Mouse (Mus musculus): Measurements from ENCODE around the gene Macrod2.

Gene Macrod2

DNA sequence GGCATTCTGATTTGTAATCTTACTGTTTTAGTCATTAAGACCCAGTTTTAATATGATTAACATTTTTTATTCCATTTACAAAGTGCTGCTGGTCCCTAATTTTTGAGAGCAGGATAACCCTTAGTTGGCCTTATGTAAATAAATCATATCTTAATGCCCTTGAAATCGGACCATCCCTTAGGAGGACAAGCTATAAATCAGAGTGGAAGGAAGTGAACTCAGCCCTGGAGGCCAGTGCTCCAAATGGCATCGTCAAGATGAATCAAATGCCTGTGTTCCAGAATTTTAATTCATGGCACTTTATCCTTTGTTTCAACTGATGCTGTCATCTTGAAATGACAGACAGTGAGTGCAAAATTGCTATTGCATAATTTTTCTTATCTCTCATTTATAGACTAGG, 1046.8 kb downstream of the Macrod2 start:
- no peak for DNase-seq (ENCODE audit: low read depth, low spot score)

DNA sequence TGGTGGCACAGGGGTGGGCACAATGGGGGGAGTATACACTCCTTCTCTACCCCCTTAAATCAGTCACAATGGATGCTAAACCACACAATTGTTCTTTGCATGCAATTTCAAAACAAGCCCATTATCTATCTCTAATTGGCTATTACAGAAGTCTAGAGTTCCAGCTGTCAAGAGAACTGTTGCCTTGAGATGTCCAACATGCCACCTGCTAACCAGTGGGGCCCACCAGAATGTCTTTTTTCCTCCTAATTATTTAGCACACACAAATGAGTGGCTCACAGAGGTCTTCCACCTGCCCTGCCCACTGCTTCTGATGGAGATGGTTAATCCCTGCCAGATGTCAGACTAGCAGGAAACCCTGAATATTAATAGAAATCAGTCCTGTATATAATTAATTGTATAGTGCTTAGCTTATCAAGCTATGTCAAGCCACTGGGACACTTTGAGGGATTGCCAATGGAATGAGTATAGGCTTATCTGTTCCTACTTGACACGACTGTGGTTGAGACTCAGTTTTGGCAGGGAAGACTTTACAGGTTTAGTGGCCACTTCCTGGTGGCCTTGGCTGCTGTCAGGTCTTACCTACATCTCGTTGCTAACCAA, 1054.1 kb downstream of the Macrod2 start:
- DNase-seq (ENCODE audit: low read depth, low spot score), result no peak

DNA sequence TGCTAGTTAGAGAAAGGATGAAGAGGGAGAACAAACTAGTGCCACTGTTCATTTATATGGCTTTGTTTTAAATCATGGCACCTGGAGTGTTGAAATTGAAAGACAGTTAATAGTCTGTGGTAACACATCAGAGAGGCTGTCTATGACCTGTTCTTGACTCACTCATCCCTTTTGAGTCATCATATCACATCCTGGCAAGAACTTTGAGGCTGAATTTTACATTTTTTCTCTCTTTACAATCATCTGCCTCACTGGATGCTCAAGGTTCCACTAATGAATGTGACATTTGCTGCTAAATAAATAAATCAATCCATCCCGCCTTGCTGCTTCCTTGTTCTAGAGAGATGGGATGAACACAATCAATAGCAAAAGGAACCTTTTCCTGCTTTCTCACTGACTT, 1068.8 kb downstream of the Macrod2 start:
- DNase-seq (ENCODE audit: low read depth, low spot score), result no peak

DNA sequence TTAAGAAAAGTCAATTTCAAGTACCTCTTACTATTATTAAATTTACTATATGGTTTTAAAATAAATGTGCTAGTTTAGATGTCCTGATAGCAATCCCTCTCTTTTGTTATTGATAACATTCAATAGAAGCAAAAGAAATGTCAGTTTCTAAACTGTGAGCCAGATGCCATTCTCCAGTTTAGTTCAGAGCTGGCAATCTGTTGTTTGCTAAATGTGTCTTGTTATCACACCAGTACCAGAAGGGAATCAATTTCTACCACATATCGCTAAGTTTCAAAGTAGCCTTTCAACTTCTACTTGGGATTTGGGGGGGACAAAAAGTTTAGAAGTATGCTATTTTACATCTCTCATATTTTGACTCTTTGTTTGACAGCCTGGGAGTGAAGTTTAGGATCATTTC, 1077.7 kb downstream of the Macrod2 start:
- DNase-seq (ENCODE audit: low read depth, low spot score), result no peak

DNA sequence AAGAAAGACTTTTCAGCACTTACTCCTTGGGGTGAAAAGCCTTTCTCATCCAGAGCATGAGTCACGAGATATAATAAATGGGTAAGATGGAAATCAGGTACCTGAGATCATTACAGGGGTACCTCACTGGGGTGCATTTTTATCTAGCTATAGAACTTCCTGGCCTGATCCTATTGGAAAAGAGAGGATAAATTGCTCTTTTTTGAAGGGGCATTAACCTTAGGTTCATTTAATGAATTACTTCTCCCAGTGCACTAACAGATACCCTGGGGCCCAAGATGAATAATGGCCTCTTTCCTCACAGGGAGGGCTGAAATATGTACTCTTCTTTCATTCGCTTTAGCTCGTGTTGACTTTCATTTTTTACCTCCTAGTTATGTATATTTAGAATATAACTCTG, 1082.5 kb downstream of the Macrod2 start:
- no peak for DNase-seq (ENCODE audit: low read depth, low spot score)

DNA sequence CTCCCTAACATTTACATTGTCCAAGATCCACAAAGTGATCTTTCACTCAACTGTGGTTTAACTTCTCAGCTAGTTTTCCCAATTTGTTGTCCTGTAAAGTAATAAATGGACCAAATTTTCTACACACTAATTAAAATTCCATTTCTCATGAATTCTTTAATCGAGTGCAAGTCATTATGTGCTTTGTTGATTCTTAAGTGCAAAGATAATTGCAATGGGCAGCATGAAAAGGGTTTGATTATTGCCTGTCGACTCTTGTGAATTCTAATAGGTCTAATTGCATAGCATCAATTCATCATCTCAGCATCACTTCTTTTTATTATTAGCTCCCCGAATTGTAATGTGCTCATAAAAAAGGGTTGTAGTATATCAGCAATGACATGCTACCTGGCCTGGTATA, 1095.4 kb downstream of the Macrod2 start:
- no peak for DNase-seq (ENCODE audit: low read depth, low spot score)

DNA sequence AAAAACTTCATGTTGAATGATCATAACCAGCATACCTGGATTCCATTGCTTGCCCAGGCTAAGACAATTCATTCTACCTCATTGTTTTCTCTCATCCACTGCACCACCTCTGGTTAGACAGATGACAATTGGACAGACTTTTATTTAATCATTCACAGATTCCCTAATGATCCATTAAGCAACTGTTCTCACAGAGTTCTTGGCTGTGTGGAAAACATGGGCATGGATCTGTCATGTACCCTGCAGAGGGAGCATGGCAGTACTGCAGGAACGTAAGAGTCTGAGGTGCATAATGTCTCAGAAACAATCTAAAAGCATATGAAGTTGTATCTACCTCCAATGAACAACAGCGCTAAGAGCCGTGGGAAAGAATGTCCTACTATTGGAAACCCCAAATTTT, 1110.3 kb downstream of the Macrod2 start:
- DNase-seq (ENCODE audit: low read depth, low spot score), result no peak

DNA sequence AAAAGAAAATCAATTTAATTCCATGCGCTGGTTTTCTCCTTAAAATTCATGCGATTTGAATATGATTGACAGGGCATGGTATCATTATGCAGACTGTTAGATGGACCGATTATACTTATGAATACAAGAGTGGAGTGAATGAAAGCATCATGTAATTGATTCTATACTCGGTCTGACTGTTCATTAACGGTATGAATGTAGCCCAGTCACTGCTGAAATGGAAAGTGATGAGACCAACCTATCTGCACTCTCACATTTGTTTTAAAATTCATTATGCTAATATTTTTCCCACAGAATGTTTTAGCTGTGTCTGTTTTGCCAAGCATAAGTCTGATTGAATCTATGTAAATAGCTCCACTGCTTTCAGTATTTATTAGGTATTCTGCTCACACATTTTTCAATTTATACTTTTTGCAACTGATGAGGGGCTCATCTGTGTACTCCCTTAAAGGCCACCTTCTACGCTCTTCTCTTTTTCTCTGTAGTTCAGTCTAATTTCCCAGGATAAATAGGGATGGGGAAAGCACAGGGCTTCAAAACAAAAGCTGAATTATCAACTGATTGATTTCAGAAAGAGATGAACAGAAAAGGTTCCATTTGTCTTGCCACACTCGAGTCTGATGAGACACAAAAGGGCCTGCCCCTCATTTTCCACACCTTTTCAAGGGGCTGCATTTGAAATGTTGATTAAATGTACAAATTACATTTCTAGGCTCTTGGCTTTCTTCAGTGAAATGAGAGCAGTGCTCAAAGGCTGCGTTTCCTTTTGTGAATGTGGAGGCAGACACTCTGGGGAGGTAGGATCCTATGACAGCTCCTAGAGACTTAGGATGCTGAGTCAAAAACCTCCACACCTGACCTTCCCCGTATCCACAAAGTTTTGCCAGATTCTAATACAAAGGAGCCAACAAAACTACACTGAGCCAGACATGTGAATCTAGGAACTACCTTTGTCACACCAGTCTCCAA, 1113.1 kb downstream of the Macrod2 start:
- DNase-seq (ENCODE audit: low read depth, low spot score), result no peak

DNA sequence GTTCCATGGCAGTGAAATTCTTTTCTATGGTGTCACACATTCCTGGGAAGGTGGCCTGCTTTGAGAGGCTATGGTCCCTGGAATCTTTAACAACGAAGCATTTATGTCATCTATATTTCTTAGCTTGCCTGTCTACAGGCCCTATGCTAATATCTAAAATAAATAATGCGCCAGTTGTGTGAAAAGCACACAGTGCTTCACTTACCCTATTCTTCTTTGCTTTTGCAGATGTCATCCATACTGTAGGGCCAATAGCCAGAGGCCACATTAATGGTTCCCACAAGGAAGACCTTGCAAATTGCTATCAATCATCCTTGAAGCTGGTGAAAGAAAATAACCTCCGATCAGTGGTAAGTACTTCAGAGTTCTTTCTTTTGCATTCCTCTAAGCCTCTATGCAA, 1119.9 kb downstream of the Macrod2 start:
- no peak for DNase-seq (ENCODE audit: low read depth, low spot score)

DNA sequence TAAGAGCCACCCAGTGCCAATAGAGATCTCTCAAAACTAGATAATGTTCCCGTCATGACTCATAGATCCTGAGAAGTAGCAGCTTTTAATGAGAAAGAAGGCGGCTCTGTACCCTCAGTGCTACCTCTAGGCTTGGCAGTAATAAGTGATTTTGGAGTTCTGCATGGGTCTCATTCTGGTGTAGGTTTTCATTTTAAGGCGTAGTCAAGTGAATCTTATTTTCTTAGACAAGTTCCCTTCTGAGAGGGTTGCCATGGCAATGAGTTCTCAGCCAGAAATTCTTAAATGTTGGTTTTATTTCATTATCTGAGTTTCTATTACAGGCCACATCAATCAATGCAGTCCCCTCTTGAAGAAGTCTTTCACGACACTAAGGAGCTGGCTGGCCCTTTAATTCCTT, 1127.0 kb downstream of the Macrod2 start:
- no peak for DNase-seq (ENCODE audit: low read depth, low spot score)

DNA sequence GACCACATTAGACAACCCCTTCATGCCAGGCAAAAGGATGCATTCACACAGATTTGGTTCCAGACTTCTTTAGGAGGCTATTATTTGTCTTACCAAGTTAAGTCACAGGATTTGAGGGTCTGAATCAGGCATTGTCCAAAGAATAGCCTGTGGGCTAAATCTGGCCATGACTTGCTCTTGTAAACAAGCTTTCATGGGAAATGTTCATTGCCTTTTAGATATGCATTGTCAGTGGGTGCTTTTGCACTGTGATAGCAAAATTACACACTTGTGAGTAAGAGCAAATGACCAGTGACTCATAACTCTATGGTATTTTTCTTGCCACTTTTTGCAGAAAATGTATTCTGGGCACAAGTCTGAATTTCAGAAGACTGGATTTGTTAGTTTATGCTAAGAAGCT, 1150.8 kb downstream of the Macrod2 start:
- no peak for DNase-seq (ENCODE audit: low read depth, low spot score)

DNA sequence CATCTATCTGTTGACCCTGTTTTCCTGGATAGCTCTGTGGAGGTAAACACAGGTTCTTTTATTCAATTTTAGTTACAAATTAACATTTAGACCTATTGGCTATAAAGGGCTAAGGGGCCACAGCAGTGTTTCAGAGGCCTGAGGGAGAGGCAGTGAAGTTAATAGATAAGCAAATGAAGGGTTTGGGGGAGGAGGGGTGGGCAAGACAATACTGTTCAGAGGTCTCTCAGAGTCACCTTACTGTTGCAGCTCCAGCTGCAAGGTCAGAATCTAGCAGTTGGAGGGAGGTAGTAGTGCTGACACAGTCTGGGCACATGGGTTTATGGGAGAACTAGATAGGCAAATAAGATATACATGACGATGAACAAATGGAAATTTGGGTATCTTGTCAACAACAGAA, 1156.6 kb downstream of the Macrod2 start:
- DNase-seq (ENCODE audit: low read depth, low spot score), result no peak

DNA sequence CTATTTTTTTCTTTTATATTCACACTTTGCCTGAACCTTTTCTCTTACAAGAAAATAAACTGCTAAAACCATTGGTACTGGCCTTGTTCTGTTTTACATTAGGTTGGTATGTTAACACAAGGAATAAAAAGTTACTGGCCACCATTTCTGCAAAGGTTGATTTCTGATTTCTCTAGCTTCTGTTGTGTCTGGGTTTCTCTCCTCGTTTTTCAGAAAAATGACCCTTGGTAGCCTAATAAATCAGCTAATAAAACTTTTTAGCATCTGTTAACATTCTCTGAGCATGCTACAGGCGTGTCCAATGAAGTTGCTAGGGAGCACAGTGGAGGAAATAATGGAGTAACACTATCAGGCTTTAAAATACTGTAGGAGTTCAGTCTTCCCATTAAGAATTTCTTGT, 1161.6 kb downstream of the Macrod2 start:
- no peak for DNase-seq (ENCODE audit: low read depth, low spot score)

DNA sequence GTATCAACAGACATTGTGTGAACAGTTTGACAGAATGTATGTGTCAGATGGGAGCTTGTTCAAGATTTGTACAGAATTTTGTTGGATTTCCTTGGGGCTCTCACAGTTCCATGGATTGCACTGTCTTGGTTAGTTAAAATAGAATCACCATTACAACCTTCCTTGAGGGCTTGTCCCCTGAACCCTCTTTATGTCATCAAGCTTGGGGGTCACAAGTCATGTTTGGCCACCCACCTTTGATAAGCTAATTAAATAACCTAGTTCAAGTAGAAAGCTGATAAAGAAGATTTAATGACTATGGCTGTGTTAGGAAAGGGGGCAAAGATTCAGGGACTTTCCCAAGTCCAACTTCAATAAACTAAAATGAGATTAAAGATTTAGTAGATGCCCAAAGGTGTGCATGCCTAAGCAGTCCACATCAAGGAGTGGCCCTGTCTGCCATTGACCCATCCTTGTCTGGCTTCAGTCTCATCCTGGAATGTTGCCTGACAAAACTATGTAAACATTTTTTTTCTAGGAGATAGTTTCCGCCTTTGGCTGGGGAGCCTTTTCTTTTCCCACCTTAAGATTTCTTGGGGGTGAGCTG, 1163.2 kb downstream of the Macrod2 start:
- DNase-seq (ENCODE audit: low read depth, low spot score), result no peak

DNA sequence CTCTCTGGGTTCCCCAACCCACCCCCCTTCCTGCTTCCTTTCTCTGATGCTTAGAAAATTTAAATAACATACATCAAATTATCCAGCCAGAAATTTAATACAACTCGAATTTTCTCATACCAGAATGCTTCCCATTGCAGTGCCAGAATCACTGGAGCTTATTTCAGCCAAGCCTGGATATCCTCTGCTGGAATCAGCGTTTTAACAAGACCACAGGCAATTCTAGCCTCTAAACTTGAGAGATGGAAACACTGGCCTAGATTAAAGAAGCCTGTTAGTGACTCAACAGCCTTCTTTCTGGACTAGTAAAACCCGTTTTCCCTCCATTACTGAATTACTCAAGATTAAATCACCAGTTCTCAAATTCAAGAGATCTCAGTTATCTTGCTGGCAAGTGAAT, 1170.9 kb downstream of the Macrod2 start:
- no peak for DNase-seq (ENCODE audit: low read depth, low spot score)

DNA sequence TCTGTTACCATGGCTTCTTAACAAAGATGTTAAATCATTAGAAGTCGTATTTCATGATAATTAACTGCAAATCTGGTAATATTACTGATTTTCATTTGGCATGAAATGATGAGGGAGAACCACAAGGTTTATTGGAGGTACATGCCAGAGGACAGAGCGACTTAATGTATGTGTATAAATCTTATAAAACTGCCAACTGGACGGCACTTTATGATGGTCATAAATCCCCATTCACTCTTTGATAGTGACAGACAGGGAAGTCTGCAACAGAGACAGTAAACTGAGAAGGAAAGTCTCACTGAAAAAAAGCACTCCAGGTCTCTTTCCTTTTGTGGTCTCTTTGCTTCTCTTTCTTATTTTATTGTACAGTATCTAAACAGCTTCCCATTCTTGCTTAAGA, 1176.3 kb downstream of the Macrod2 start:
- DNase-seq (ENCODE audit: low read depth, low spot score), result no peak

DNA sequence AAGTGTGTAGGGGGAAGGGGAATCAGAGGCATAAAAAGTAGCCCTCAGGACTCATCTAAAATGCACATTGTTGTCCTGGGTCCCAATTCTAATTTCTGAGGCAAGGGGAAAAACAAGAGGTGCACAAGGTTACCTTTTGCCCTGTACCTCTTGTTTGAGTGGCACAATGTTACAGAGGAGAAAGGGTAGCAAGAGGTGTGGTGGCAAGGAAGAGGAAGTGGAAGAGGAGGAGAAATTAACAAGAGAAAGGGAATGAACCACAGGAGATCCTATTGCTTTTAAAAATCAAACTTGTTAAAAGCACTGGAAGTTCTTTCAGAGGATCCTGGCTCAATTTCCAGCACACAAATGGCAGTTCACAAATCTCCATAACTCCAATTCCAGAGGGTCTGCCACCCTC, 1183.1 kb downstream of the Macrod2 start:
- DNase-seq (ENCODE audit: low read depth, low spot score), result no peak

DNA sequence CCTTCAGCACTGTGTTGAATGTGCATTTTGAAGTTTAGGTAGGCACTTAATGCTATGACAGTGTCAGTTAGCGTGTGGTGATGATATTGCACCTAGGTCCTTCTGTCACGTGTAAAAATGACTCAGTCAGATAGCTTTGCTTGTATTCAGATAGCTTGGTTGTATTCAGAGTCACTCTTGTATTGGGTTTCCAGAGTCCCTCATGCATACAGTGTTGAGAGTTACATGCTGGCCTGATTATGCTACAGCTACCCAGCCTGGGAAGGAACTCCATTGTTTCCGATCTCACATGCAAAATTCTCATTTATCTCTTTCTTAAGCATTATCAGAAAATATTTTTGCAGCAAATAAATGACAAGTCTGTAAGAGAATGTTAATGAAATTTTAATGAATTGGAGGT, 1187.3 kb downstream of the Macrod2 start:
- DNase-seq (ENCODE audit: low read depth, low spot score), result no peak

DNA sequence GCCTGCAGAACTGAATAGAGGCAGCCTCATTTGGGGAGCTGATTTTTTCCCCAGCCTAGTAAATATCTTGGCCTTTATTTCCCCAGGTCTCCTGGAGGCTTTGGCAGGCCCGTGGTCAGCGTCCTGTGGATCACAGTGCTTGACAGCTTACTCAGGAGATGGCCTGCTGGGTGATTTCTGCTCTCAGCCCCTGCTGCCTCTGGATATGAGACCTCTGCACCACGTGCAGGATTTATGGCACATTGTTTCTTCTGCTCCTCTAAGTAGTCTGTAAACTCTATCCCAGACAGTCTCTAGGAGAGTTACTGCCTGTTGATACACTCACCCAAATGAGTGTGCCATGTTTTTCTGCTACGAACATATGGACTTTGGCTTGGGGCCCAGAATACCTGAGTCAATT, 1187.8 kb downstream of the Macrod2 start:
- DNase-seq (ENCODE audit: low read depth, low spot score), result no peak

DNA sequence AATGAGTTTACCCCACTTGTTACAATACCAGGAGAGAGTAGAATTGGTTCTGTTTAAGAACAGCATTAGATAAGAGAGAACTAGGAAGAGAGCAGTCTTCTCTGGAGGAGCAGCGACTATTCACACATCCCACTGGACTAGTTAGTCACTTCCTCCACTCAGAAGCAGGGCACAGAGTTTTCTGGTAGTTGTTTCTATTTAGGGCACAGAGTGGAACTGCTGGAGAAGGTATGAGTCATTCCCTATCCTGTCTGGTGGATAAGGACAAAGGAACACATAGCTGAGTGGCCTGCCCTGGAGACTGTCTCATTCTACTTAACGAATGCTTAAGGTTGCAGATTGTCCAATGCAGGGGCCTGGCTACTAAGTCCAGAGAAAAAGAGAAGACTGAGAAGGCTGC, 1192.2 kb downstream of the Macrod2 start:
- DNase-seq (ENCODE audit: low read depth, low spot score), result no peak

DNA sequence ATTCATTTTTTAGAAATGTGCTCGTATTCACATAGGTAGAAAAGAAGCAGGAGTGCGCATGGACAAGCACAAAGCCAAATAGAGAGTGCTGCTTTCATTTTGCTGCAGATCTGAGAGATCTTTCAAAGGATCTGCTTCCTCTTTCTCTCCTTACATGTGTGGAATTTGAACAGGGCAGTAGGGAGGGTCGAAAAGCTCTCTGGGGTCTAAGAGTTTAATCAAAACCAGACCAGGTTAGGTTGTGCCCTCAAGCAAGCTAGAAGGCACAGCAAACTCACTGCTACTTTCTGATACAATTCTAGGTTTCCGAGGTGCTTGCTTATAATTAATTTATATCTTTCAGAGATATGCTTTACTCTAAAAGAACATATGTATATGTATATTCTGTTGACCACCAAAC, 1196.2 kb downstream of the Macrod2 start:
- no peak for DNase-seq (ENCODE audit: low read depth, low spot score)

DNA sequence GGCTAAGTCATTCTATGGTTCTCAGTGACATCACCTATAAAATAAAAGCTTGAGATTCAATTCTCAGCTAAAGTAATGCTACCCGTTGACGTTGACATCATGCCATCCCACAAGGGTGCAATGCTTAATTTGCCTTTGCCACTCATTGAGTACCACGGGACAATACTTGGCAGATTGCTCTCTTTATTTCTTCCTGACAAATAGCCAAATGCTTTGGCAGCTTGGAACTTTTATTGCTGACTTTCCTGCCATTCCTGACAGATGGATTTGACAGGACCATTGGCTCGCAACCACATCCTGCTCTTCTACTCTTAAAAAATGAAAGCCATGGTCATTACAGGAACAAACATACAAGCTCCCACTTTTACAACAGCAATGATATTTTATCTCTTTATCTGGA, 1199.7 kb downstream of the Macrod2 start:
- no peak for DNase-seq (ENCODE audit: low read depth, low spot score)

DNA sequence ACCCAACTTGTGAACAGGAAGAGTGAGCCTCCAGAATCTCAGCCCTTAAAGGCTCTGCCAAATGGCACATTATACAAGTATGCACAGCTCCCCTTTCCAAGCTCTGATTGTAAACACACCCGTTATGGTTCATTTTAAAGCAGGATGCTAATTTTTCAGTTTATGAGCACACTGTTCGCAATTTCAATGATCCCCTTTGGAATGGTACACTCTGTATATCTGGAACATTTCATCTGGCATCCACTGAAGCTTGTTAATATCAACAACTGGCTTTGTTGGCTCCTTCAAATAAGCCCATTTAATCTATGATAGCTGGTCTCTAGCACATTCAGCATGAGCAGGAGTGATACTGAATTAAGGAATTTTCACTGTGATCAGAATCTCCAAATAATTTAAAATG, 1222.6 kb downstream of the Macrod2 start:
- no peak for DNase-seq (ENCODE audit: low read depth, low spot score)
